Mouse (Mus musculus): ENCODE measurements around the gene Bola2. TPM values are rescaled to one million over a fixed set of nuclear protein-coding genes. Genes with fewer than 3 reads are reported as not detected.

Bola2 gene
- polyA plus RNA-seq, 1 experiment from 2014 or later = 208 TPM

- Histone ChIP-seq H3K27me3 (ENCODE audit: insufficient read depth, poor library complexity, severe bottlenecking) (no peaks in the 10 kb centered on the region), H3K27ac (no peak overlapping the region), H3K4me3 (no peak overlapping the region), H3K36me3 (peaks cover 49% of the 10 kb centered on the region), H3K4me1 (replicated peaks) (peaks cover 33% of the 10 kb centered on the region), H3K9me3 (no peaks in the 10 kb centered on the region)
- DNase-seq (ENCODE audit: low spot score) = peak; percentile 73
- 39% methylated on average over 3 of the region's 3 CpGs for WGBS
Measured at GRCm38 (mm10) chr7:126693256-126693655, 1.9 kb upstream of the Bola2 start.

- DNase-seq (ENCODE audit: low spot score) = no peak
- WGBS = 92% methylated on average over 7 of the region's 7 CpGs
- H3K4me1 ChIP-seq (replicated peaks) = peaks cover 33% of the 10 kb centered on the region
- H3K27ac ChIP-seq = no peak overlapping the region
- no peak overlapping the region for H3K4me3 ChIP-seq
- H3K9me3 ChIP-seq = no peaks in the 10 kb centered on the region
- no peaks in the 10 kb centered on the region for H3K27me3 ChIP-seq (ENCODE audit: insufficient read depth, poor library complexity, severe bottlenecking)
- H3K36me3 ChIP-seq = peaks cover 53% of the 10 kb centered on the region
Measured at GRCm38 (mm10) chr7:126693781-126694180, 1.4 kb upstream of the Bola2 start.

DNA sequence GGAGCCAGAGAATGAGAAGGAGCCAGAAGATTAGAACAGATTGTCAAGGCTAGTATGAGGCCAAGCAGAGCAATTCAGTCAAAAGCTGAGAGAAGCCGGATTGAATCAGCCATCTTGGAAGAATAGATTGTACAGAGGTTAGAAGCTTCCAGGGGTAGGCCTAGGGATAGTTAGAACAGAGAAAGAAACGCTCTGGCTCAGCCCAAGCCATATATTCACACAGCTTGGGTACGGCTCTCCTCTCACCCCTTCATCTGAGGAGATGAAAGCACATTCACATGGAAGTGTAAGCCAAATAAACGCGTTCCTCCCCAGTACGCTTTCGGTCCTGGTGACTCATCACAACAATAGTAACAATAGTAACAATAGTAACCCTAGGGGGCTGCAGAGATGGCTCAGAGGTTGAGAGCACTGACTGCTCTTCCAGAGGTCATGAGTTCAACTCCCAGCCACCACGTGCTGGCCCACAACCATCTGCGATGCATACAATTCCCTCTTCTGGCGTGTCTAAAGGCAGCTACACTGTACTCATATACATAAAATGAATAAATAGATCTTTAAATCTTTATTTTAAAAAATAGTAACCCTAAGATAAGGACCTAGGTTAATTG, 655 bp upstream of the Bola2 start:
- Histone ChIP-seq H3K9me3 (no peaks in the 10 kb centered on the region), H3K4me3 (peak overlapping the region; percentile 93), H3K27me3 (ENCODE audit: insufficient read depth, poor library complexity, severe bottlenecking) (no peaks in the 10 kb centered on the region), H3K36me3 (peaks cover 57% of the 10 kb centered on the region), H3K27ac (peak overlapping the region; percentile 97), H3K4me1 (replicated peaks) (peaks cover 35% of the 10 kb centered on the region)
- DNase-seq (ENCODE audit: low spot score) = peak; percentile 18
- 28% methylated on average over 10 of the region's 10 CpGs for WGBS

DNA sequence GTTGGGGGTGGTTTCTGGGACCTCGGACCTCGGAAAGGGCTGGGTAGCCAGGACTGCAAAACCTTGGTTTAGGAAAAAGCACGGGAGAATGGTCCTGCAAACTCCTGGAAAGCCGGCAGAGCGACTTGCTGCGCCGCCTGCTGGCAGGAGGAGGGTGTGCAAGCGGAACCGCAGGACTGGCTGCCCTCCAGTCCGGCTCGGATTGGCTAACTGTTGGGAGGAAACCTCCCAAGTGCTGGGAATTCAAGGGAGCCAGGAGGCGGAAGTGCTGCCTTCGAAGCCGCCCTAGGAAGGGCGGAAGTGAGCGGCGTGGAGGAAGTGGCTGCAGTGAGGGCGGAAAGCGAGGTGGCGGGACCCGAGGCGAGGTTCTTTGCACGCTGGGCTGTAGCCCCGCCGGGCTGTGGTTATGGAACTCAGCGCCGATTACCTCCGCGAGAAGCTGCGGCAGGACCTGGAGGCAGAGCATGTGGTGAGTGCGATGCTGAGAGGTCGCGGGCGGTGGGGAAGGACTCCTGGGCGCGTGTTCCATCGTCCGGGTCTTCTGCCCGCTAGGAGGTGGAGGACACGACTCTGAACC, 518 bp downstream of the Bola2 start, which contains the start of gene Slx1b:
Gene Slx1b (minus strand): TSS at position 154 of the 577 bp plus-strand sequence.
- DNase-seq (ENCODE audit: low spot score) = peak; percentile 97
- peak within 1 kb of the TSS; percentile 97 for H3K27ac ChIP-seq
- peak within 1 kb of the TSS; percentile 93 for H3K4me3 ChIP-seq
- no peaks in the 10 kb centered on the region for H3K9me3 ChIP-seq
- peaks cover 47% of the 10 kb centered on the region for H3K4me1 ChIP-seq (replicated peaks)
- WGBS = under 1% methylated on average over 40 of the region's 40 CpGs
- H3K27me3 ChIP-seq (ENCODE audit: insufficient read depth, poor library complexity, severe bottlenecking) = no peaks in the 10 kb centered on the region
- H3K36me3 ChIP-seq = peaks cover 57% of the 10 kb centered on the region

- Histone ChIP-seq H3K27ac (peak overlapping the region; percentile 97), H3K36me3 (peaks cover 52% of the 10 kb centered on the region), H3K9me3 (no peaks in the 10 kb centered on the region), H3K27me3 (ENCODE audit: insufficient read depth, poor library complexity, severe bottlenecking) (no peaks in the 10 kb centered on the region), H3K4me3 (peak overlapping the region; percentile 93), H3K4me1 (replicated peaks) (peaks cover 52% of the 10 kb centered on the region)
- 5% methylated on average over 17 of the region's 17 CpGs for WGBS
- no peak for DNase-seq (ENCODE audit: low spot score)
Measured at GRCm38 (mm10) chr7:126696303-126696702, 1.1 kb downstream of the Bola2 start.

DNA sequence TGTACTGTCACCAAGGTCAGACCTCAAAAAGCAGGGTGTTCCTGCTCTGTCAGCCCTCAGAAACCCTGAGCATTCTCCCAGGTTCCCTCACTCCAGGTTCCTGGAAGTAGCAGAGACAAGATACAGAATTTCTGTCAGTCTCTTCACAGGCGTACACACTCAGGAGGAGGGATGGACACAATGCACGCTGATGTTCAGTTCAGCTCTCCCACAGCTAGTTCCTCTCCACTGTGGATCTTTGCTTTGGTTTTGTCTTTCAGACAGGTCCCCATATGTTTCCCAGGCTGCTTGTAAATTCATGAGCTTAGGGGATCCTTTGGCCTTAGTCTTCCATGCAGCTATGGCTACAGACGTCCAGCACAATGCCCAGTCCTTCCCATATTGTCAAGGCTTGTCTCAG, 1.7 kb downstream of the Bola2 start:
- Histone ChIP-seq H3K4me1 (replicated peaks) (peaks cover 58% of the 10 kb centered on the region), H3K4me3 (peak overlapping the region; percentile 93), H3K9me3 (no peaks in the 10 kb centered on the region), H3K27ac (0 out of 2 replicates have a peak overlapping the region, but pooled peaks have one; percentile 97), H3K36me3 (peaks cover 46% of the 10 kb centered on the region), H3K27me3 (ENCODE audit: insufficient read depth, poor library complexity, severe bottlenecking) (peaks cover 5% of the 10 kb centered on the region)
- no peak for DNase-seq (ENCODE audit: low spot score)
- WGBS = 79% methylated on average over 3 of the region's 3 CpGs

DNA sequence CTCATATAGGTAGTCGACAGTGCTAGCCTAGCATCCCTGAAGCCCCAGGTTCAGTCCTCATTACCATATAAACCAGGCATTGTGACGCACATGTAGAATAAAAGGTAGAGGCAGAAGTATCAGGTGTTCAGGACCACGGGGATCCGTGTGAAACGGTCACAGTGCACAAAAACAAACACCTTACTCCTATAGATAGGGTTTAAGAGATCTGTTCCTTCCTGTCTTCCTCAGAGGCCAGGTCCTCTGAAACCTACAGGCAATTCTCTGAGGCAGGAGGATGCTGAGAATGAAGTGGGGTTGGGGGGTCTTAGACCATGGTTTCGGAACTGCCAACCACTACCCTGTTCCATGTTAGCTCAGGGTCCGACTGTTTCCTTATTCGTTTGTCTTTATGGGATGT, 2.6 kb downstream of the Bola2 start:
- DNase-seq (ENCODE audit: low spot score) = no peak
- Histone ChIP-seq H3K4me3 (no peak overlapping the region), H3K27ac (no peak overlapping the region), H3K36me3 (peaks cover 36% of the 10 kb centered on the region), H3K9me3 (no peaks in the 10 kb centered on the region), H3K4me1 (replicated peaks) (peaks cover 67% of the 10 kb centered on the region), H3K27me3 (ENCODE audit: insufficient read depth, poor library complexity, severe bottlenecking) (peaks cover 14% of the 10 kb centered on the region)
- 96% methylated on average over 8 of the region's 8 CpGs for WGBS

DNA sequence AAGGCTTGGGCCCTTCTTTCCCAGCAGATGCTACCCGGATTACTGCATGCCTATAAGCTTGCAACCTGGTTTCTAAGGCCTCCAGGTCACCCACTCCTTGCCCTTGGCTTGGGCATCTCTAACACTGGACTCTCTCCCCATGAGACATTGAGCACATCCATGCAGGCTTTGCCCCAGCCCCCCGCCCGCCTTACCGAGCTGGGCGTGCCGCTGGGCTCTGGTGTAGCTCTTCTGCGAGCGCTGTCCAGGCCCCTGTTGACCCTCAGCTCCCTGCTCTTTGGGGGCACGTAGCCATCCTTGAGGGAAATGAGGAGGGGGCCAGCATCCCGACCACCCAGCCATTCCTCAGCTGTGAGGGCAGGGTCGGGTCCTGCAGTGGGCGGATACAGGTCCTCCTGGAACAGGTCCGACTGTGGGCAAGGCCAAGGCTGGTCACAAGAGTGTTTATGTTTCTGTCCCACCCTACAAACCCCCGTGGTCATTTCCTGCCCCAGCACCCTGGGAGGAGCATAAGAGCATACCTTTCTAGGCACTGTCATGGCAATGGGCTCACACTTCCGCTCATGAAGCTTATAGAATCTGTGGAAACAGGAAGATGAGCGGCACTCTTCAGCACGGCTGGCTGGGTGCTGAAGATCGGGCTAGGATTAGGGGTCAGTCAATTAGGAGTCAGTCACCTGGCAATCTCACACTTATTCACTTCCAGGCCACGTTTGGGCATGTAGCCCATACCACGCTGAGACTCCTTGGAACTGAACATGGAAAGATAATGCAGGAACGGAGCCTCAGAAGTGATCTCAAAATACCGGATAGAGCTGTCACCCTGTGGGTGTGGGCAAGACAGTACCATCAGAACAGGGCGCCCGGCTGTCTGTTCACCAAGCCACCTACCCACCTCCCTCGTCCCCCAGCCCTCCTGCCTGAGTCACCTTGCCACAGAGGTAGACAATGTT, 5.1 kb downstream of the Bola2 start:
- Histone ChIP-seq H3K27ac (no peak overlapping the region), H3K4me3 (peak overlapping the region; percentile 29; the same call in 1 of the 2 replicates), H3K36me3 (peaks cover 36% of the 10 kb centered on the region), H3K27me3 (ENCODE audit: insufficient read depth, poor library complexity, severe bottlenecking) (peaks cover 39% of the 10 kb centered on the region), H3K4me1 (replicated peaks) (peaks cover 76% of the 10 kb centered on the region), H3K9me3 (no peaks in the 10 kb centered on the region)
- DNase-seq (ENCODE audit: low spot score) = no peak
- WGBS = 83% methylated on average over 25 of the region's 25 CpGs

GRCm38 (mm10) chr7:126701070-126701469, 5.9 kb downstream of the Bola2 start:
- H3K4me1 ChIP-seq (replicated peaks) = peaks cover 79% of the 10 kb centered on the region
- under 1% methylated on average over 11 of the region's 11 CpGs for WGBS
- 0 out of 2 replicates have a peak overlapping the region, but pooled peaks have one; percentile 23 for H3K27ac ChIP-seq
- peaks cover 46% of the 10 kb centered on the region for H3K27me3 ChIP-seq (ENCODE audit: insufficient read depth, poor library complexity, severe bottlenecking)
- H3K36me3 ChIP-seq = peaks cover 36% of the 10 kb centered on the region
- H3K4me3 ChIP-seq = peak overlapping the region; percentile 29; the same call in 1 of the 2 replicates
- peak; percentile 88 for DNase-seq (ENCODE audit: low spot score)
- no peaks in the 10 kb centered on the region for H3K9me3 ChIP-seq

- 56% methylated on average over 24 of the region's 24 CpGs for WGBS
- Histone ChIP-seq H3K9me3 (no peaks in the 10 kb centered on the region), H3K27me3 (ENCODE audit: insufficient read depth, poor library complexity, severe bottlenecking) (peaks cover 52% of the 10 kb centered on the region), H3K27ac (peak overlapping the region; percentile 23; the same call in 1 of the 2 replicates), H3K4me1 (replicated peaks) (peaks cover 72% of the 10 kb centered on the region), H3K4me3 (peak overlapping the region; percentile 29; the same call in 1 of the 2 replicates), H3K36me3 (peaks cover 36% of the 10 kb centered on the region)
- no peak for DNase-seq (ENCODE audit: low spot score)
Measured at GRCm38 (mm10) chr7:126701559-126702357, 6.6 kb downstream of the Bola2 start.

- Histone ChIP-seq H3K36me3 (peaks cover 31% of the 10 kb centered on the region), H3K27me3 (ENCODE audit: insufficient read depth, poor library complexity, severe bottlenecking) (peaks cover 52% of the 10 kb centered on the region), H3K9me3 (no peaks in the 10 kb centered on the region), H3K4me3 (no peak overlapping the region), H3K4me1 (replicated peaks) (peaks cover 66% of the 10 kb centered on the region), H3K27ac (no peak overlapping the region)
- 80% methylated on average over 6 of the region's 6 CpGs for WGBS
- DNase-seq (ENCODE audit: low spot score) = no peak
Measured at GRCm38 (mm10) chr7:126702358-126702757, 7.2 kb downstream of the Bola2 start.

Measured in hindbrain, embryonic 10.5 days (tissue).